Mouse (Mus musculus) thymus, adult 2 months (tissue): ENCODE measurements around the gene Sertad3.

Source experiments
- CTCF ChIP-seq: fragments of 200-500 bp; IDR thresholded peaks from 2 replicates; pipeline ENCODE4 v1.5.1; 2012; ENCODE audit warnings: mild to moderate bottlenecking, control low read depth, low read length, moderate library complexity, borderline replicate concordance; ENCODE audit not compliant: control insufficient read depth, poor library complexity, insufficient read depth; ENCODE audit errors: extremely low read depth
- POLR2A ChIP-seq: fragments of 200-500 bp; IDR thresholded peaks from 2 replicates; pipeline ENCODE4 v1.6.1; 2012; ENCODE audit warnings: mild to moderate bottlenecking, low read length, control low read depth, moderate library complexity; ENCODE audit not compliant: control insufficient read depth, poor library complexity, insufficient read depth; ENCODE audit errors: extremely low read depth

DNA sequence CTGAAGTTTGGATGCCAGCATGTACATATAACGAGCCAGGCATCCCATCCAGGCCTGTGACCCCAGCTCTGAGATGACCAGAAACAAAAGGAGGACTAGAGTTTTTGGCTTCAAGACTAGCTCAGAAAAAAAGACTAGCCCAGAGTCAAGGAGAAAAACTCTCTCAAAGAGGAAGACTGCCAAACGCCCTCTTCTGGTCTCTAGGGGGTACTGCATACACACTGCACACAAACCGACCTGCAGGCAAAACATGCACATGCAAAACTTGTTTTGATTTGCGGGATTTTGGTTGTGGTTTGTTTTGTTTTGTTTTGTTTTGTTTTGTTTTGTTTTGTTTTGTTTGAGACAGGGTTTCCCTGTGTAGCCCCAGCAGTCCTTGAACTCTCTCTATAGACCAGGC lies 33.6 kb upstream of the Sertad3 start:
- TF ChIP-seq CTCF (no peak), POLR2A (no peak)
